Mouse (Mus musculus): ENCODE measurements around the gene Ctdsp2. TPM values are rescaled to one million over a fixed set of nuclear protein-coding genes. Genes with fewer than 3 reads are reported as not detected.

The Ctdsp2 gene
- total RNA-seq (2014; rRNA removed) (50.1 and 54.6 TPM in 2 replicates), polyA plus RNA-seq (2015; fragmentation: Nextera tagmentation; extraction: Ambion mirVana) (10.2 and 11.2 TPM in 2 replicates)

DNA sequence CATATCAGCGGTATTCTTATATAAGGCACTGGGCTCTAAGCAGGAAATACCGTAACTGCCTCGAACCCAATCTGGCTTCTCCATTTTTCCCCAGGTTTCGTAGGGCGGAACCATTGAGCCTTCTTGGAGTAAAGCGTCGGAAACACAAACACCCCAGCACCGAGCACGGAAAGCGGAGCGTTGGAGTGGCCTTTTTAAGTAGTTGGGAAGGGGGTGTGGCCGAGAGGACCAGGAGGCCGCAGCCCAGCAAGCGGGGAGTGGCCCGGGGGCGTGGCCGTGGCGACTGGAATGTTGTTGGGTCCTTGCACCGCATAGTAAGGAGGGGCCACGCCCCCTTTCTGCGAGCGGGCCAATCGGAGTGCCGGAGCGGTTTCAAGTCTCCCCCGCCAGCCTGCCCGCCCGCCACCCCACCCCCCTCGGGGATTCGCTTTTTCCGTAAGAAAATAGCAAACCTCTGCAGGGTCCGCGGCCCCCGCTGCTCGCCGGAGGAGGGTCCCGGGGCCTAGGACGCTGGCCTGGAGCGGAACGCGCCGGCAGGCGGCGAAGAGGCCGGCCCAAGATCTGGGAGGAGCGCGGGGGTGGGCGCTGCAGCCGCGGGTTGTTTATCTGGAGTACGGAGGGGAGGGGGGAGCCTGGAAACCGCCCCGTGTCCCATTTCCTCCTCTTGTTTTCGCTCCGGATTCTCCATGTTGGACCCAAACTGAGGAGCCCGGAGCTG lies at the start of gene Ctdsp2:
Gene Ctdsp2 (plus strand): TSS at position 441 of the 718 bp plus-strand sequence.
- Histone ChIP-seq H3K27ac (ENCODE audit: low read depth, low read length) (peak within 1 kb of the TSS; percentile 99), H3K4me2 (ENCODE audit: low read depth, low read length, poor library complexity, severe bottlenecking) (peak within 1 kb of the TSS; percentile 89), H3K36me3 (ENCODE audit: insufficient read depth, low read length) (no peaks in the 10 kb centered on the region), H3K9ac (replicated peaks; ENCODE audit: low read length, poor library complexity, severe bottlenecking) (peak within 1 kb of the TSS; percentile 87), H3K9me3 (ENCODE audit: low read length) (no peaks in the 10 kb centered on the region), H3K4me1 (ENCODE audit: insufficient read depth, low read length) (peaks cover 12% of the 10 kb centered on the region; the same call in 1 of the 2 replicates), H3K27me3 (ENCODE audit: insufficient read depth, low read length) (no peaks in the 10 kb centered on the region), H3K4me3 (ENCODE audit: low read depth, low read length) (peak within 1 kb of the TSS; percentile 96)
- WGBS, result under 1% methylated on average over 42 of the region's 56 CpGs
- peak; percentile 30 for TF ChIP-seq CTCF (IDR thresholded peaks at IDR 0.05)
- DNase-seq (ENCODE audit: low spot score), result peak; percentile 99
- peak; percentile 92 for ATAC-seq (ENCODE audit: low FRiP score)

GRCm38 (mm10) chr10:126928819-126929206 lies 49.7 kb upstream of the Ctdsp2 start:
- no peak for TF ChIP-seq CTCF (IDR thresholded peaks at IDR 0.05)
- Histone ChIP-seq H3K4me2 (ENCODE audit: low read depth, low read length, poor library complexity, severe bottlenecking) (peak overlapping the region; percentile 98), H3K4me1 (ENCODE audit: insufficient read depth, low read length) (peaks cover 16% of the 10 kb centered on the region), H3K27me3 (ENCODE audit: insufficient read depth, low read length) (no peaks in the 10 kb centered on the region), H3K27ac (ENCODE audit: low read depth, low read length) (peak overlapping the region; percentile 63), H3K9ac (replicated peaks; ENCODE audit: low read length, poor library complexity, severe bottlenecking) (peak overlapping the region; percentile 76), H3K9me3 (ENCODE audit: low read length) (no peaks in the 10 kb centered on the region), H3K4me3 (ENCODE audit: low read depth, low read length) (peak overlapping the region; percentile 60), H3K36me3 (ENCODE audit: insufficient read depth, low read length) (no peaks in the 10 kb centered on the region)
- ATAC-seq (ENCODE audit: low FRiP score) (no peak), DNase-seq (ENCODE audit: low spot score) (no peak)
- WGBS, result 15% methylated on average over 12 of the region's 12 CpGs

- H3K9me3 ChIP-seq (ENCODE audit: low read length), result no peaks in the 10 kb centered on the region
- peak overlapping the region; percentile 98; the same call in 1 of the 2 replicates for H3K4me2 ChIP-seq (ENCODE audit: low read depth, low read length, poor library complexity, severe bottlenecking)
- ATAC-seq (ENCODE audit: low FRiP score) (peak; percentile 53; the same call in 1 of the 2 replicates), DNase-seq (ENCODE audit: low spot score) (peak; percentile 71)
- no peaks in the 10 kb centered on the region for H3K27me3 ChIP-seq (ENCODE audit: insufficient read depth, low read length)
- H3K27ac ChIP-seq (ENCODE audit: low read depth, low read length), result peak overlapping the region; percentile 73
- no peak overlapping the region for H3K9ac ChIP-seq (replicated peaks; ENCODE audit: low read length, poor library complexity, severe bottlenecking)
- TF ChIP-seq CTCF (IDR thresholded peaks at IDR 0.05), result no peak
- H3K4me1 ChIP-seq (ENCODE audit: insufficient read depth, low read length), result peaks cover 16% of the 10 kb centered on the region
- no peak overlapping the region for H3K4me3 ChIP-seq (ENCODE audit: low read depth, low read length)
- no peaks in the 10 kb centered on the region for H3K36me3 ChIP-seq (ENCODE audit: insufficient read depth, low read length)
- 14% methylated on average over 3 of the region's 3 CpGs for WGBS
Measured at GRCm38 (mm10) chr10:126929543-126929942, 49.0 kb upstream of the Ctdsp2 start.

GRCm38 (mm10) chr10:126930270-126931121 lies 48.0 kb upstream of the Ctdsp2 start:
- no peaks in the 10 kb centered on the region for H3K36me3 ChIP-seq (ENCODE audit: insufficient read depth, low read length)
- H3K27me3 ChIP-seq (ENCODE audit: insufficient read depth, low read length), result no peaks in the 10 kb centered on the region
- peak overlapping the region; percentile 73 for H3K27ac ChIP-seq (ENCODE audit: low read depth, low read length)
- no peak for TF ChIP-seq CTCF (IDR thresholded peaks at IDR 0.05)
- no peaks in the 10 kb centered on the region for H3K9me3 ChIP-seq (ENCODE audit: low read length)
- H3K4me2 ChIP-seq (ENCODE audit: low read depth, low read length, poor library complexity, severe bottlenecking), result no peak overlapping the region
- H3K9ac ChIP-seq (replicated peaks; ENCODE audit: low read length, poor library complexity, severe bottlenecking), result peak overlapping the region; percentile 42; the same call in 1 of the 2 replicates
- ATAC-seq (ENCODE audit: low FRiP score), result peak; percentile 42; the same call in 1 of the 2 replicates
- no peak overlapping the region for H3K4me3 ChIP-seq (ENCODE audit: low read depth, low read length)
- H3K4me1 ChIP-seq (ENCODE audit: insufficient read depth, low read length), result peaks cover 16% of the 10 kb centered on the region
- peak; percentile 62 for DNase-seq (ENCODE audit: low spot score)
- WGBS, result 23% methylated on average over 15 of the region's 15 CpGs

GRCm38 (mm10) chr10:126931123-126931759 lies 47.3 kb upstream of the Ctdsp2 start:
- Histone ChIP-seq H3K9ac (replicated peaks; ENCODE audit: low read length, poor library complexity, severe bottlenecking) (no peak overlapping the region), H3K4me3 (ENCODE audit: low read depth, low read length) (no peak overlapping the region), H3K4me2 (ENCODE audit: low read depth, low read length, poor library complexity, severe bottlenecking) (no peak overlapping the region), H3K36me3 (ENCODE audit: insufficient read depth, low read length) (no peaks in the 10 kb centered on the region), H3K27ac (ENCODE audit: low read depth, low read length) (peak overlapping the region; percentile 47; the same call in 1 of the 2 replicates), H3K9me3 (ENCODE audit: low read length) (no peaks in the 10 kb centered on the region), H3K4me1 (ENCODE audit: insufficient read depth, low read length) (peaks cover 16% of the 10 kb centered on the region), H3K27me3 (ENCODE audit: insufficient read depth, low read length) (no peaks in the 10 kb centered on the region)
- TF ChIP-seq CTCF (IDR thresholded peaks at IDR 0.05), result no peak
- ATAC-seq (ENCODE audit: low FRiP score), result no peak
- WGBS, result 56% methylated on average over 8 of the region's 8 CpGs
- no peak for DNase-seq (ENCODE audit: low spot score)

Data from midbrain, postnatal 0 days (tissue).